Mouse (Mus musculus) forebrain, embryonic 16.5 days (tissue): ENCODE measurements around the gene Zfp398. TPM values are rescaled to one million over a fixed set of nuclear protein-coding genes. Genes with fewer than 3 reads are reported as not detected.
A peak's percentile ranks its signal among the peaks of the same experiment; 100 is the strongest.

ENCODE experiments used
- ATAC-seq: fragments of 200-750 bp; cut with Nextera tagmentation; 2 replicates; pipeline ENCODE4 v1.8.0; 2017; ENCODE audit warnings: mild to moderate bottlenecking, moderate library complexity
- H3K27ac ChIP-seq: fragments of 300-500 bp; sonication (generic); 2 replicates; pipeline ENCODE4 v1.5.1; 2014; ENCODE audit warnings: low read length, control low read depth
- H3K27me3 ChIP-seq: fragments of 300-500 bp; sonication (generic); replicated peaks from 2 replicates; pipeline ENCODE4 v1.6.1; 2014; ENCODE audit warnings: low read length; ENCODE audit not compliant: control insufficient read depth, insufficient read depth
- H3K36me3 ChIP-seq: fragments of 300-500 bp; sonication (generic); 2 replicates; pipeline ENCODE4 v1.6.1; 2014; ENCODE audit not compliant: control insufficient read depth, insufficient read depth
- H3K4me1 ChIP-seq: fragments of 300-500 bp; sonication (generic); replicated peaks from 2 replicates; pipeline ENCODE4 v1.6.1; 2014; ENCODE audit warnings: low read length; ENCODE audit not compliant: control insufficient read depth, insufficient read depth
- H3K4me2 ChIP-seq: fragments of 300-500 bp; sonication (generic); 2 replicates; pipeline ENCODE4 v1.6.1; 2014; ENCODE audit warnings: mild to moderate bottlenecking, low read length, control low read depth
- H3K4me3 ChIP-seq: fragments of 300-500 bp; sonication (generic); replicated peaks from 2 replicates; pipeline ENCODE4 v1.5.1; 2014; ENCODE audit warnings: mild to moderate bottlenecking, low read length, control low read depth
- H3K9ac ChIP-seq: fragments of 300-500 bp; sonication (generic); replicated peaks from 2 replicates; pipeline ENCODE4 v1.6.1; 2014; ENCODE audit warnings: low read depth, low read length, control low read depth
- H3K9me3 ChIP-seq: fragments of 300-500 bp; sonication (generic); 2 replicates; pipeline ENCODE4 v1.6.1; 2016; ENCODE audit warnings: low read length; ENCODE audit not compliant: control insufficient read depth
- WGBS: fragments of 180-500 bp; shearing (Covaris S2); extraction: QIAGEN DNeasy Blood & Tissue Kit; methylation state at CpG from one replicate; pipeline ENCODE4 v1.1.7; 2014; 5-methylcytosine and 5-hydroxymethylcytosine counted together
- polyA plus RNA-seq: library from polyadenylated mRNA; unstranded; fragments of >200 nt; fragmentation: Nextera tagmentation; extraction: Ambion mirVana; gene quantifications from 2 replicates; pipeline ENCODE4 v1.2.1, GENCODE M21; 2015

Zfp398 gene
- polyA plus RNA-seq, 1 experiment from 2014 or later = 18.7 TPM

DNA sequence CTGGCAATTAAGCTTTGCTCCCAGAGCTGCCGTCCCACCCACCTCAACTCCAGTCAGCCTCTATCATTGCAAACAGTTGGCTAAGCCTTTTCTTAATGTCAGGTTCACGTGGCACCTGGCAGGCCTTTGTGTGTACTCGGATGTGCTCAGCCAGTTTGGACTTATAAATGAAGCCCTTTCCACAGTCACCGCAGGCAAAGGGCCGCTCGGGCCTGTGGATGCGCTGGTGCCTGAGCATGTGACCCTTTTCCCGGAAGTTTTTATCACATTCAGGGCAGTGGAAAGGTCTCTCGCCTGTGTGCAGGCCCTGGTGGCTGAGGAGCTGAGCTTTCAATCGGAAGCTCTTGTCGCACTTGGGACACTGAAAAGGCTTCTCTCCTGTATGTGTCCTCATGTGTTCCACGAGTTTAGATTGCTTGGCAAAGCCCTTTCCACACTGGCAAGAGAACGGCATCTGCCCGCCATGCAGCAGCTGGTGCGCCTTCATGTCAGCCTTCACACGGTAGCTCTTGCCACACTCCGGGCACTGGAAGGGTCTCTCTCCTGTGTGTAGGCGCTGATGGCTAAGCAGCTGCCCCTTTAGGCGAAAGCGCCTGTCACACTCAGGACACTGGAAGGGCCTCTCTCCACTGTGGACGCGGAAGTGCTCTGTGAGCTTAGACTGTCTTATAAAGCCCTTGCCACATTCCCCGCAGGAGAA, 15.7 kb upstream of the Zfp398 start:
- Histone ChIP-seq H3K36me3 (peaks cover 34% of the 10 kb centered on the region), H3K4me2 (no peak overlapping the region), H3K27me3 (no peaks in the 10 kb centered on the region), H3K4me1 (no peaks in the 10 kb centered on the region), H3K9ac (no peak overlapping the region), H3K9me3 (no peaks in the 10 kb centered on the region), H3K4me3 (no peak overlapping the region), H3K27ac (no peak overlapping the region)
- ATAC-seq = 0 out of 2 replicates have a peak, but pooled peaks have one; percentile 23
- WGBS = 89% methylated on average over 23 of the region's 23 CpGs

GRCm38 (mm10) chr6:47821236-47821635, 14.2 kb upstream of the Zfp398 start:
- H3K36me3 ChIP-seq = peaks cover 39% of the 10 kb centered on the region
- no peak for ATAC-seq
- H3K4me3 ChIP-seq = no peak overlapping the region
- 94% methylated on average over 5 of the region's 5 CpGs for WGBS
- no peak overlapping the region for H3K27ac ChIP-seq
- no peaks in the 10 kb centered on the region for H3K4me1 ChIP-seq
- no peaks in the 10 kb centered on the region for H3K27me3 ChIP-seq
- no peak overlapping the region for H3K4me2 ChIP-seq
- H3K9me3 ChIP-seq = no peaks in the 10 kb centered on the region
- H3K9ac ChIP-seq = no peak overlapping the region

- H3K27me3 ChIP-seq = no peaks in the 10 kb centered on the region
- 90% methylated on average over 6 of the region's 6 CpGs for WGBS
- peaks cover 39% of the 10 kb centered on the region for H3K36me3 ChIP-seq
- H3K4me3 ChIP-seq = no peak overlapping the region
- H3K9ac ChIP-seq = no peak overlapping the region
- no peak for ATAC-seq
- no peaks in the 10 kb centered on the region for H3K9me3 ChIP-seq
- no peak overlapping the region for H3K4me2 ChIP-seq
- no peaks in the 10 kb centered on the region for H3K4me1 ChIP-seq
- H3K27ac ChIP-seq = no peak overlapping the region
These were observed 13.7 kb upstream of the Zfp398 start for GRCm38 (mm10) chr6:47821776-47822175.

- 76% methylated on average over 2 of the region's 2 CpGs for WGBS
- Histone ChIP-seq H3K9me3 (no peaks in the 10 kb centered on the region), H3K4me2 (no peak overlapping the region), H3K27me3 (no peaks in the 10 kb centered on the region), H3K36me3 (peaks cover 37% of the 10 kb centered on the region), H3K4me3 (no peak overlapping the region), H3K9ac (no peak overlapping the region), H3K4me1 (peaks cover 6% of the 10 kb centered on the region), H3K27ac (no peak overlapping the region)
- no peak for ATAC-seq
These were observed 11.2 kb upstream of the Zfp398 start for GRCm38 (mm10) chr6:47824241-47824640.

- H3K4me1 ChIP-seq = peaks cover 12% of the 10 kb centered on the region
- peaks cover 12% of the 10 kb centered on the region for H3K36me3 ChIP-seq
- no peak overlapping the region for H3K4me2 ChIP-seq
- H3K9ac ChIP-seq = no peak overlapping the region
- H3K27ac ChIP-seq = no peak overlapping the region
- no peaks in the 10 kb centered on the region for H3K27me3 ChIP-seq
- no peak for ATAC-seq
- H3K4me3 ChIP-seq = no peak overlapping the region
- H3K9me3 ChIP-seq = no peaks in the 10 kb centered on the region
- 94% methylated on average over 4 of the region's 4 CpGs for WGBS
These were observed 8.0 kb upstream of the Zfp398 start for GRCm38 (mm10) chr6:47827462-47827861.

DNA sequence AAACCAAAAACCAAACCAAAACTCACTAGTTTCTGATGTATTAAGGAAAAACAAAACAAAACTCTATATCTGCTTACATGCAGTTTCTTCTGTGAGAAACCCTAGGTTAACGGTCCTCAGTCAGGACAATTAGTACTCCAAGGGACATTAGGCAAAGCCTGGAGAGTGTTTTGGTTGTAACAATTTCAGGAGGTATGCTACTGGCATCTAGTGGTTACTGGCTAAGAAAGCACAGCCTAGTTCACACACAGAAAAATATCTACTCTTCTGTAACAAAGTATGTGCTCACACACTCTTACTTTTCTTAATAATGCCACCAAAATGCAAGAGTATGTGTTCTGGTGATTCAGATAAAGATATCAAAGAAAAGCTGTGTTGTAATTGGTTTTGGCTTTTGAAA, 6.5 kb upstream of the Zfp398 start:
- H3K27me3 ChIP-seq = no peaks in the 10 kb centered on the region
- no peak overlapping the region for H3K27ac ChIP-seq
- WGBS = 3% methylated on average over 1 of the region's 1 CpGs
- no peaks in the 10 kb centered on the region for H3K9me3 ChIP-seq
- no peak overlapping the region for H3K9ac ChIP-seq
- peak overlapping the region; percentile 31 for H3K4me3 ChIP-seq
- peak overlapping the region; percentile 58 for H3K4me2 ChIP-seq
- H3K4me1 ChIP-seq = peaks cover 12% of the 10 kb centered on the region
- peaks cover 8% of the 10 kb centered on the region for H3K36me3 ChIP-seq
- ATAC-seq = no peak

DNA sequence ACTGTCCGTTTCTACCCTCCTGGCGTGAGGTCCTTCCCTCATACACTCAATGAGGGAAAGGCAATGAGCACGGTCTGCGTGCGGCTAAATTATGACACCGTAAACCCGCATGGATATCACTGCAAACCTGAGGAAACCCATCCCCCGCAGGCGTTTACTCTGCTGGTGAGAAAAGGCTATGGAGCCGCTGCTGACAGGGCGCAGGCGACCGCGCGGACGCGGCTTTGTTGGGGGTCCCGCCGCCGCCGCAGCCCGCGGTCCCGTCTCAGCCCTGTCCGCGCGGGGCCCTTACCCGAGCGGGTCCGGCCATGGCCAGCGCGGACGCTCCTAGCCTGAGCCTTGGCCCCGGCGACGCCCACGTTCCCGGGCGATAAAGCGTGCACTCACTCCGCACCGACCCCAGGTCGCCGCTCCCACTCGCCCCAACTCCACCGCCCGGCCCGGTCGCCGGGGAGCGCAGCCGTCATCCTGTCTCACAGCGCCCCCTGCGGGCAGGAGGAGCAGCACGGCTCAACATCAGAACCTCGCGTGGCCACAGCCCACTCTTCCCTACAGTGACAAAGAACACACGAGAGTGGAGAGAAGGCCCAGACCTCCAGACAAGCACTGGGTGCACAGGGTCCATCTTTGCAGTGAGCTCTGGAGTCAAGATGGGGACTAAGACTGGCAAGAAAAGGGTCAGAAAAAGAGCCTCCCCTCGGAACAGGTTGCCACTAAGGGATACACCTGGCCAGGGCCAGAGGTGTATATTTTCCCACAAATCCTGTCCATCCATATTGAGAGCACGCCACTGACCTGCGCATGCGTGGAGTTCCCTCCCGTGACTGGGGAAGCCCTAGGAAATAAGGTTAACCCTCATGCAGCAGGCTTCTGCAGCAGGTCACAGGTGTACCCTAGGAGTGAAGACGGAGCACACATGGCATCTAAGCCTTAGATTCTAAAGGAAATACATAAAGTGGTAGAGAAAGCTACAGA, 5.1 kb upstream of the Zfp398 start, which contains the start of gene Zfp786:
Gene Zfp786, minus strand, starts transcription at position 764 of the 975 bp plus-strand sequence.
- Histone ChIP-seq H3K27me3 (no peaks in the 10 kb centered on the region), H3K9me3 (no peaks in the 10 kb centered on the region), H3K4me1 (peaks cover 12% of the 10 kb centered on the region), H3K9ac (peak within 1 kb of the TSS; percentile 98), H3K36me3 (no peaks in the 10 kb centered on the region; the same call in 1 of the 2 replicates), H3K4me2 (peak within 1 kb of the TSS; percentile 58), H3K4me3 (peak within 1 kb of the TSS; percentile 91), H3K27ac (peak within 1 kb of the TSS; percentile 93)
- peak; percentile 93 for ATAC-seq
- 2% methylated on average over 64 of the region's 64 CpGs for WGBS

DNA sequence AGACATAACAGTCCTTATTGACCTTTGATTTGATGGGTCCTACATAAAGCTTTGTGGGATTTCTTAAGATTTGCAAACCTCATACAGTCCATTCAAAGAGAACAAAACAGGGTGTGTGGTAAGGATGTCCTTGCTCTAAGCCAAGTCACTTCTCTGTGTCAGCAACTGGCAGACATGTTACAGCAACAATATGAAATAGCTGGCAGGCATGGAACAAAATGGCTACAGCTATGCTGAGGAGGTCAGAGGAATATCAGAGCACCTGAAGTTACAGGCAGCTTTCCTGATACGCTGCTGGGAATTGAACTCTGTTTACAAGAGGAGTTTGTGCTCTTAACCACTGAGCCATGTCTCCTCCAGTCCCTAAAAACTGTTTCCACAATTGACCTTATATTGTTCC, 3.2 kb upstream of the Zfp398 start:
- no peak for ATAC-seq
- H3K4me2 ChIP-seq = no peak overlapping the region
- WGBS = 80% methylated on average over 1 of the region's 1 CpGs
- no peak overlapping the region for H3K9ac ChIP-seq
- H3K9me3 ChIP-seq = no peaks in the 10 kb centered on the region
- no peaks in the 10 kb centered on the region for H3K27me3 ChIP-seq
- H3K36me3 ChIP-seq = no peaks in the 10 kb centered on the region
- no peak overlapping the region for H3K27ac ChIP-seq
- peaks cover 15% of the 10 kb centered on the region for H3K4me1 ChIP-seq
- H3K4me3 ChIP-seq = no peak overlapping the region

DNA sequence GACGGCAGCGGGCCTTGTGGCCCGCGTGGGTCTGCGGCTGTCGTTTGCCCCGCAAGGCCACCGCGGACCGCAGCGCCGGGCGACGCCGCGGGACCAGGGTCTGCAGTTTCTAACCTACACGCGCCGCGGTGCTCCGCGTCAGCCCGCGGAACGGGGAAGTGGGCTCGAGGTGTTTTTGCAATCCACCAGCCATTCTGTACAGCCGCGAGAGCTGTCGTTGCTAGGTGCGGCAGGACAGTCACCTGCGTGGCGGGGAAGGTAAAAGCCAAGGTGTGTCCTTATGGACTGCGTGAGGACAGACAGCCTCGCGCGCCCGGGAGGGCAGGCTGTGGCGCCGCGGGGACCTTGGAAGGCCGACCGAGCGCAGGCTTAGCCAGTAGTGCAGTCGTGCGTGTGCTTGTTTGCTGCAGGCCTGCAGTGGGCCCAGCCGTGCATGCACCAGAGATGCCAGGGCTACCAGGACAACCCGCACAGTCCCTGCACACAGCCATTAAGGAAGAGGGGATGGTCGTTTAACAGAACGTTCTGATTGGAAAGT, 592 bp downstream of the Zfp398 start:
- Histone ChIP-seq H3K27me3 (no peaks in the 10 kb centered on the region), H3K4me2 (peak overlapping the region; percentile 64), H3K4me1 (peaks cover 9% of the 10 kb centered on the region), H3K9ac (peak overlapping the region; percentile 97), H3K9me3 (no peaks in the 10 kb centered on the region), H3K36me3 (no peaks in the 10 kb centered on the region), H3K27ac (peak overlapping the region; percentile 97), H3K4me3 (peak overlapping the region; percentile 95)
- under 1% methylated on average over 49 of the region's 49 CpGs for WGBS
- ATAC-seq = peak; percentile 78
